Mouse (Mus musculus) thymus, adult 2 months (tissue): ENCODE measurements around the gene Pmepa1. TPM values are rescaled to one million over a fixed set of nuclear protein-coding genes. Genes with fewer than 3 reads are reported as not detected.

Experiments used
- DNase-seq: peaks from one replicate; pipeline ENCODE4 v3.0.0; 2021
- H3K27ac ChIP-seq: fragments of 200-500 bp; 2 replicates; pipeline ENCODE4 v1.5.1; 2012; ENCODE audit warnings: low read length, control low read depth; ENCODE audit not compliant: control insufficient read depth, insufficient read depth
- H3K27me3 ChIP-seq: fragments of 200-500 bp; 2 replicates; pipeline ENCODE4 v1.6.1; 2012; ENCODE audit warnings: mild to moderate bottlenecking, low read length, moderate library complexity, mixed read lengths; ENCODE audit not compliant: control insufficient read depth, insufficient read depth
- H3K36me3 ChIP-seq: fragments of 200-500 bp; 2 replicates; pipeline ENCODE4 v1.6.1; 2012; ENCODE audit warnings: mild to moderate bottlenecking, low read length, moderate library complexity; ENCODE audit not compliant: control insufficient read depth, insufficient read depth
- H3K4me1 ChIP-seq: fragments of 200-500 bp; replicated peaks from 2 replicates; pipeline ENCODE4 v1.6.1; 2012; ENCODE audit warnings: low read length; ENCODE audit not compliant: control insufficient read depth, insufficient read depth
- H3K4me3 ChIP-seq: fragments of 200-500 bp; 2 replicates; pipeline ENCODE4 v1.5.1; 2012; ENCODE audit warnings: mild to moderate bottlenecking, low read length, control low read depth, moderate library complexity; ENCODE audit not compliant: control insufficient read depth, insufficient read depth
- CTCF ChIP-seq: fragments of 200-500 bp; IDR thresholded peaks from 2 replicates; pipeline ENCODE4 v1.5.1; 2012; ENCODE audit warnings: mild to moderate bottlenecking, control low read depth, low read length, moderate library complexity, borderline replicate concordance; ENCODE audit not compliant: control insufficient read depth, poor library complexity, insufficient read depth; ENCODE audit errors: extremely low read depth
- POLR2A ChIP-seq: fragments of 200-500 bp; IDR thresholded peaks from 2 replicates; pipeline ENCODE4 v1.6.1; 2012; ENCODE audit warnings: mild to moderate bottlenecking, low read length, control low read depth, moderate library complexity; ENCODE audit not compliant: control insufficient read depth, poor library complexity, insufficient read depth; ENCODE audit errors: extremely low read depth
- WGBS: fragments of 180-500 bp; shearing (Covaris S2); methylation state at CpG from one replicate; pipeline ENCODE4 v1.1.7; 2018; 5-methylcytosine and 5-hydroxymethylcytosine counted together
- polyA plus RNA-seq: library from polyadenylated mRNA; depleted of rRNA; stranded (reverse); fragments of >200 nt; gene quantifications from 2 replicates; pipeline ENCODE4 v1.2.3, GENCODE M21; 2012

Gene Pmepa1
- polyA plus RNA-seq, 1 experiment: 68.7 TPM

DNA sequence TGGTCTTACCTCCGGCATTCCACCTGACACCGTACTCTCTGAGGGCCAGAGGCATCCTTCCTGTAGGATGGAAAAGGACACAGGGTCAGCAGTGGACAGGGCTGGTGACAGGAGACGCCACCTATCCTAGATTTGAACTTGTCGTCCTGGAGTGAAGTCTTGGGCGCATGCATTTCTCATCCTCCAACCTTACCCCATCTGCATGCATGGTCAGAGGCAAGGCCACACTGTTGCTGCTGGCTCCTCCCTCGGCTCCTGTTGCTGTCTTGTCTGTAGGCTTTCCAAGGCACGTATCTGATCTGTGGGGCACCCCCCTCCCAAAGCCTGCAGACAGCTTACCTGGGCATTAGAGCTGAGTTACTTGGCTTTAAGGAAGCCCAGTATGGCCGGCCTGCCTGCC, 47.8 kb downstream of the Pmepa1 start:
- DNase-seq: no peak
- no peak overlapping the region for H3K27ac ChIP-seq
- H3K36me3 ChIP-seq: no peaks in the 10 kb centered on the region
- no peaks in the 10 kb centered on the region for H3K27me3 ChIP-seq
- TF ChIP-seq CTCF (no peak), POLR2A (no peak)
- H3K4me1 ChIP-seq: peaks cover 28% of the 10 kb centered on the region
- WGBS: 98% methylated on average over 8 of the region's 8 CpGs
- H3K4me3 ChIP-seq: no peak overlapping the region

GRCm38 (mm10) chr2:173226792-173227191, 49.5 kb downstream of the Pmepa1 start:
- no peak for TF ChIP-seq CTCF
- Histone ChIP-seq H3K4me3 (no peak overlapping the region), H3K36me3 (no peaks in the 10 kb centered on the region), H3K27me3 (no peaks in the 10 kb centered on the region), H3K27ac (no peak overlapping the region), H3K4me1 (peaks cover 33% of the 10 kb centered on the region)
- no peak for DNase-seq
- WGBS: 98% methylated on average over 8 of the region's 8 CpGs

- Histone ChIP-seq H3K36me3 (no peaks in the 10 kb centered on the region), H3K27me3 (no peaks in the 10 kb centered on the region), H3K27ac (no peak overlapping the region), H3K4me1 (peaks cover 33% of the 10 kb centered on the region), H3K4me3 (no peak overlapping the region)
- WGBS: 97% methylated on average over 7 of the region's 7 CpGs
- no peak for DNase-seq
- TF ChIP-seq CTCF: no peak
- no peak for TF ChIP-seq POLR2A
These were observed 50.4 kb downstream of the Pmepa1 start for GRCm38 (mm10) chr2:173225906-173226305.

- Histone ChIP-seq H3K4me1 (peaks cover 27% of the 10 kb centered on the region), H3K27ac (no peak overlapping the region), H3K4me3 (no peak overlapping the region), H3K27me3 (no peaks in the 10 kb centered on the region), H3K36me3 (no peaks in the 10 kb centered on the region)
- TF ChIP-seq CTCF (no peak), POLR2A (no peak)
- 86% methylated on average over 7 of the region's 7 CpGs for WGBS
- no peak for DNase-seq
These were observed 51.5 kb downstream of the Pmepa1 start for GRCm38 (mm10) chr2:173224832-173225231.

- Histone ChIP-seq H3K27ac (peak overlapping the region; percentile 55; the same call in 1 of the 2 replicates), H3K4me3 (no peak overlapping the region), H3K4me1 (peaks cover 31% of the 10 kb centered on the region), H3K27me3 (no peaks in the 10 kb centered on the region), H3K36me3 (no peaks in the 10 kb centered on the region)
- DNase-seq: no peak
- no peak for TF ChIP-seq CTCF
- no peak for TF ChIP-seq POLR2A
- WGBS: 11% methylated on average over 3 of the region's 3 CpGs
These were observed 52.2 kb downstream of the Pmepa1 start for GRCm38 (mm10) chr2:173224097-173224496.

GRCm38 (mm10) chr2:173223496-173223895, 52.8 kb downstream of the Pmepa1 start:
- Histone ChIP-seq H3K27me3 (no peaks in the 10 kb centered on the region), H3K27ac (peak overlapping the region; percentile 55; the same call in 1 of the 2 replicates), H3K36me3 (no peaks in the 10 kb centered on the region), H3K4me1 (peaks cover 34% of the 10 kb centered on the region), H3K4me3 (no peak overlapping the region)
- 16% methylated on average over 3 of the region's 3 CpGs for WGBS
- no peak for TF ChIP-seq CTCF
- TF ChIP-seq POLR2A: no peak
- DNase-seq: no peak

- no peak overlapping the region for H3K27ac ChIP-seq
- TF ChIP-seq POLR2A (no peak), CTCF (no peak)
- H3K36me3 ChIP-seq: no peaks in the 10 kb centered on the region
- H3K4me1 ChIP-seq: peaks cover 48% of the 10 kb centered on the region
- no peak for DNase-seq
- H3K4me3 ChIP-seq: no peak overlapping the region
- 94% methylated on average over 9 of the region's 9 CpGs for WGBS
- H3K27me3 ChIP-seq: no peaks in the 10 kb centered on the region
These were observed 55.6 kb downstream of the Pmepa1 start for GRCm38 (mm10) chr2:173220754-173221153.
